Mouse (Mus musculus) liver, adult 2 months (tissue): ENCODE measurements around the gene Pym1.

ENCODE experiments used
- CTCF ChIP-seq: fragments of 200-500 bp; IDR thresholded peaks from 2 replicates; pipeline ENCODE4 v1.5.1; 2011; ENCODE audit warnings: low read depth, low read length, control low read depth
- POLR2A ChIP-seq: fragments of 200-500 bp; IDR thresholded peaks from 2 replicates; pipeline ENCODE4 v1.6.1; 2011; ENCODE audit warnings: low read length, control low read depth; ENCODE audit not compliant: insufficient read depth; ENCODE audit errors: extremely low read depth

- peak; percentile 20; the same call in 1 of the 2 replicates for TF ChIP-seq CTCF
- TF ChIP-seq POLR2A = peak; percentile 71
Measured at GRCm38 (mm10) chr10:128805092-128806000, 57.7 kb downstream of the Pym1 start.
